Mouse (Mus musculus) lung, adult 10 weeks (tissue): ENCODE data around the gene 2310009B15Rik. TPM values are rescaled to one million over a fixed set of nuclear protein-coding genes. Genes with fewer than 3 reads are reported as not detected.

ENCODE experiments used
- polyA plus RNA-seq: library from polyadenylated mRNA; stranded (reverse); fragments of 350-450 nt; fragmentation: Illumina TruSeq; extraction: RNeasy Lipid Tissue Mini Kit (QIAGEN cat#74804); gene quantifications from one replicate; pipeline ENCODE4 v1.2.3, GENCODE M21; 2014; ENCODE audit warnings: low read depth, low replicate concordance; ENCODE audit not compliant: insufficient read depth

The 2310009B15Rik gene
- 16.5 TPM for polyA plus RNA-seq

GRCm38 (mm10) chr1:138856101-138856950 is at the start of gene 2310009B15Rik:
TSS of gene 2310009B15Rik (minus strand) at chr1:138856852.

GRCm38 (mm10) chr1:138848511-138849109 is 8.0 kb downstream of the 2310009B15Rik start, which contains the start of gene Lhx9:
TSS of gene Lhx9 (minus strand) at chr1:138848577.

Other genes starting within 250 kb of the 2310009B15Rik start
- 38.6 TPM for gene Nek7, start 236.7 kb downstream of the 2310009B15Rik start, polyA plus RNA-seq
- gene Lhx9, start 8.3 kb downstream of the 2310009B15Rik start, polyA plus RNA-seq, result not detected
- 3.0 TPM for gene Dennd1b, start 106.6 kb upstream of the 2310009B15Rik start, polyA plus RNA-seq